Comparison of ENCODE assay signal across 13 mouse cellular contexts in the genomic region with DNA sequence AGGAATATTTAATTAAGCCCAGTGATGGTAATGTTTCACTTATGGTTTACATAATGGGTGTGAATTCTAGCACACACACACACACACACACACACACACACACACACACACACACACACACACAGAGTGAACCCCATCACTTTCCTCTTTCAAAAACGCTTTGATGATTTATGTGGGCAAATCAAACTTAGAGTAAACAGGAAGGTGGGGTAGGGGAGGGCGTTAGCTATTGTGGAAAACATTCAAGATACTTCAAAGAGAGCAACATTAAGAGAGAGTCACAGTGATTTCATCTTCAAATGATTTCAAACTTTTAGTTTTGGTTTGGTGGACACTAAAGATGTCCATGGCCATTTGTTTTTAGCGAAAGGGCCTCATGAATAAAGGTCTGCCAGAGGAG.
"Had no signal": no experiment of that assay in that cellular context is flagged by ENCODE, and none has a peak within 500 bp of the region (broad histone marks: within the 10 kb centered on the region; RNA-seq: fewer than 3 reads in every experiment).

No protein-coding gene starts in this region.

- H3K27ac ChIP-seq: intestine, embryonic 15.5 days; limb, embryonic 12.5 days; liver, embryonic 13.5 days; midbrain, embryonic 13.5 days; neural tube, embryonic 15.5 days had no signal

- ATAC-seq: intestine, embryonic 15.5 days; liver, postnatal 0 days; midbrain, embryonic 13.5 days had no signal

- H3K4me3 ChIP-seq: intestine, embryonic 15.5 days; limb, embryonic 12.5 days; liver, embryonic 13.5 days; midbrain, embryonic 13.5 days; neural tube, embryonic 15.5 days had no signal

- DNase-seq: kidney, adult 18-20 months; kidney, postnatal 10 days; kidney, postnatal 4 days; liver; liver, embryonic 13.5 days; liver, postnatal 0 days; lung, postnatal 36 days; right cerebral cortex, postnatal 14 days; thymus, postnatal 36 days had no signal
